Mouse (Mus musculus) heart, adult 2 months (tissue): ENCODE measurements around the gene 1110008P14Rik. TPM values are rescaled to one million over a fixed set of nuclear protein-coding genes. Genes with fewer than 3 reads are reported as not detected.
A peak's percentile ranks its signal among the peaks of the same experiment; 100 is the strongest.

Experiments
- DNase-seq, 2 experiments: peaks; one replicate each; pipeline ENCODE4 v3.0.0; 2021
- H3K27ac ChIP-seq: fragments of 200-600 bp; 2 replicates; pipeline ENCODE4 v1.8.1; 2022
- H3K27me3 ChIP-seq: fragments of 200-500 bp; 2 replicates; pipeline ENCODE4 v1.6.1; 2012; ENCODE audit warnings: mild to moderate bottlenecking, low read length, inconsistent platforms, mixed read lengths; ENCODE audit not compliant: control insufficient read depth, insufficient read depth
- H3K36me3 ChIP-seq: fragments of 200-500 bp; 2 replicates; pipeline ENCODE4 v1.6.1; 2012; ENCODE audit warnings: low read length, inconsistent platforms; ENCODE audit not compliant: control insufficient read depth, insufficient read depth
- H3K4me1 ChIP-seq: fragments of 200-500 bp; 2 replicates; pipeline ENCODE4 v1.6.1; 2011; ENCODE audit warnings: low read length; ENCODE audit not compliant: control insufficient read depth, insufficient read depth
- H3K4me3 ChIP-seq: fragments of 200-600 bp; 2 replicates; pipeline ENCODE4 v1.8.1; 2022
- H3K79me2 ChIP-seq: fragments of 200-500 bp; replicated peaks from 2 replicates; pipeline ENCODE4 v1.6.1; 2012; ENCODE audit warnings: mild to moderate bottlenecking, inconsistent platforms, low read length, moderate library complexity, mixed read lengths; ENCODE audit not compliant: control insufficient read depth, insufficient read depth
- H3K9ac ChIP-seq: fragments of 200-500 bp; 2 replicates; pipeline ENCODE4 v1.6.1; 2012; ENCODE audit warnings: low read depth, mild to moderate bottlenecking, control low read depth, inconsistent platforms, low read length, mixed read lengths
- CTCF ChIP-seq: fragments of 200-600 bp; IDR thresholded peaks from 2 replicates; pipeline ENCODE4 v1.8.1; 2022; ENCODE audit warnings: antibody characterized with exemption, mild to moderate bottlenecking, moderate library complexity
- EP300 ChIP-seq: fragments of 200-500 bp; IDR thresholded peaks from 2 replicates; pipeline ENCODE4 v1.6.1; 2011; ENCODE audit warnings: low read depth, low read length, control low read depth; ENCODE audit not compliant: insufficient read depth
- POLR2A ChIP-seq: fragments of 200-500 bp; IDR thresholded peaks from 2 replicates; pipeline ENCODE4 v1.6.1; 2011; ENCODE audit warnings: mild to moderate bottlenecking, low read depth, low read length, control low read depth; ENCODE audit not compliant: insufficient read depth
- WGBS: fragments of 180-500 bp; shearing (Covaris S2); methylation state at CpG from one replicate; pipeline ENCODE4 v1.1.7; 2018; 5-methylcytosine and 5-hydroxymethylcytosine counted together
- intact Hi-C: fragments of 180-260 bp; cut with DNase I; formaldehyde crosslinking; loops from one replicate; pipeline ENCODE4 v1.15.1; 2025
- polyA plus RNA-seq: library from polyadenylated mRNA; depleted of rRNA; stranded (reverse); fragments of >200 nt; gene quantifications from 2 replicates; pipeline ENCODE4 v1.2.3, GENCODE M21; 2012
- total RNA-seq, 2 experiments: library from RNA; stranded (reverse); gene quantifications; 2 replicates each; pipeline ENCODE4 v1.2.3; 2021

The 1110008P14Rik gene
- total and polyA plus RNA-seq, 3 experiments = 39.6 to 129 (median 44.8) TPM

GRCm38 (mm10) chr2:32381141-32381774 is 480 bp downstream of the 1110008P14Rik start:
- WGBS = under 1% methylated on average over 27 of the region's 27 CpGs
- H3K4me1 ChIP-seq = peaks cover 3% of the 10 kb centered on the region
- no peaks in the 10 kb centered on the region for H3K36me3 ChIP-seq
- H3K9ac ChIP-seq = peak overlapping the region; percentile 82
- intact Hi-C loops = loop anchor here (1.0 to 2.0 kb wide), 2 partner anchors 14 to 18 kb away; partner anchors contain the start of gene Ptges2
- no peaks in the 10 kb centered on the region for H3K79me2 ChIP-seq
- no peak for DNase-seq
- H3K27me3 ChIP-seq = no peaks in the 10 kb centered on the region
- no peak for TF ChIP-seq CTCF
- 0 out of 2 replicates have a peak, but pooled peaks have one; percentile 5 for TF ChIP-seq EP300
- TF ChIP-seq POLR2A = no peak
- peak overlapping the region; percentile 62 for H3K27ac ChIP-seq
- peak overlapping the region; percentile 93 for H3K4me3 ChIP-seq

- no peaks in the 10 kb centered on the region for H3K36me3 ChIP-seq
- peaks cover 3% of the 10 kb centered on the region for H3K4me1 ChIP-seq
- no peak overlapping the region for H3K27ac ChIP-seq
- H3K79me2 ChIP-seq = no peaks in the 10 kb centered on the region
- no peak for DNase-seq
- 65% methylated on average over 7 of the region's 7 CpGs for WGBS
- H3K9ac ChIP-seq = no peak overlapping the region
- no peaks in the 10 kb centered on the region for H3K27me3 ChIP-seq
- no peak overlapping the region for H3K4me3 ChIP-seq
- intact Hi-C loops = loop anchor here (2.0 kb wide), 1 partner anchor 15 kb away; the partner anchor contains the start of gene Ptges2
- TF ChIP-seq CTCF (no peak), POLR2A (no peak), EP300 (no peak)
Measured at GRCm38 (mm10) chr2:32380001-32380500, 1.7 kb downstream of the 1110008P14Rik start.

- Histone ChIP-seq H3K4me3 (no peak overlapping the region), H3K27ac (no peak overlapping the region), H3K79me2 (no peaks in the 10 kb centered on the region), H3K27me3 (no peaks in the 10 kb centered on the region), H3K9ac (no peak overlapping the region), H3K4me1 (peaks cover 1% of the 10 kb centered on the region), H3K36me3 (no peaks in the 10 kb centered on the region)
- WGBS = 94% methylated on average over 10 of the region's 10 CpGs
- DNase-seq = no peak
- intact Hi-C loops = no loop called here
- TF ChIP-seq CTCF (no peak), POLR2A (no peak), EP300 (no peak)
Measured at GRCm38 (mm10) chr2:32376963-32377362, 4.8 kb downstream of the 1110008P14Rik start.

GRCm38 (mm10) chr2:32375317-32375940 is 6.3 kb downstream of the 1110008P14Rik start:
- TF ChIP-seq POLR2A (no peak), CTCF (no peak), EP300 (no peak)
- Histone ChIP-seq H3K9ac (no peak overlapping the region), H3K4me3 (no peak overlapping the region), H3K79me2 (no peaks in the 10 kb centered on the region), H3K4me1 (no peaks in the 10 kb centered on the region), H3K27ac (no peak overlapping the region), H3K27me3 (no peaks in the 10 kb centered on the region), H3K36me3 (no peaks in the 10 kb centered on the region)
- no peak for DNase-seq
- WGBS = 79% methylated on average over 13 of the region's 13 CpGs
- intact Hi-C loops = no loop called here

GRCm38 (mm10) chr2:32374191-32374590 is 7.5 kb downstream of the 1110008P14Rik start:
- Histone ChIP-seq H3K4me3 (no peak overlapping the region), H3K36me3 (no peaks in the 10 kb centered on the region), H3K27me3 (no peaks in the 10 kb centered on the region), H3K4me1 (no peaks in the 10 kb centered on the region), H3K79me2 (no peaks in the 10 kb centered on the region), H3K27ac (no peak overlapping the region; the same call in 1 of the 2 replicates), H3K9ac (no peak overlapping the region)
- WGBS = 67% methylated on average over 10 of the region's 10 CpGs
- TF ChIP-seq POLR2A = no peak
- peak in 1 of 2 experiments; percentile 53 for DNase-seq
- intact Hi-C loops = no loop called here

GRCm38 (mm10) chr2:32367315-32367714 is 14.4 kb downstream of the 1110008P14Rik start:
- Histone ChIP-seq H3K9ac (no peak overlapping the region), H3K4me1 (no peaks in the 10 kb centered on the region), H3K79me2 (no peaks in the 10 kb centered on the region), H3K27me3 (no peaks in the 10 kb centered on the region), H3K27ac (no peak overlapping the region), H3K36me3 (no peaks in the 10 kb centered on the region), H3K4me3 (no peak overlapping the region)
- intact Hi-C loops = no loop called here
- TF ChIP-seq POLR2A = no peak
- TF ChIP-seq EP300 = no peak
- no peak for TF ChIP-seq CTCF
- WGBS = 95% methylated on average over 5 of the region's 5 CpGs
- DNase-seq = no peak
